Mouse (Mus musculus) lung, postnatal 0 days (tissue): ENCODE data around the gene Cst3. TPM values are rescaled to one million over a fixed set of nuclear protein-coding genes. Genes with fewer than 3 reads are reported as not detected.

Source experiments
- ATAC-seq: fragments of 200-750 bp; cut with Nextera tagmentation; 2 replicates; pipeline ENCODE4 v1.8.0; 2017; ENCODE audit warnings: moderate library complexity
- DNase-seq: peaks from one replicate; pipeline ENCODE4 v3.0.0-alpha.2; 2016; ENCODE audit warnings: low spot score
- H3K27ac ChIP-seq: fragments of 300-500 bp; sonication (generic); 2 replicates; pipeline ENCODE4 v1.5.1; 2014; ENCODE audit warnings: antibody characterized with exemption, mild to moderate bottlenecking, low read length, mixed read lengths
- H3K27me3 ChIP-seq: fragments of 300-500 bp; sonication (generic); replicated peaks from 2 replicates; pipeline ENCODE4 v1.6.1; 2014; ENCODE audit warnings: low read length, mixed read lengths; ENCODE audit not compliant: insufficient read depth
- H3K36me3 ChIP-seq: fragments of 300-500 bp; sonication (generic); 2 replicates; pipeline ENCODE4 v1.6.1; 2014; ENCODE audit warnings: low read length, mixed read lengths; ENCODE audit not compliant: insufficient read depth
- H3K4me1 ChIP-seq: fragments of 300-500 bp; sonication (generic); 2 replicates; pipeline ENCODE4 v1.6.1; 2014; ENCODE audit warnings: antibody characterized with exemption, low read depth, low read length, mixed read lengths; ENCODE audit not compliant: insufficient read depth
- H3K4me2 ChIP-seq: fragments of 300-500 bp; sonication (generic); replicated peaks from 2 replicates; pipeline ENCODE4 v1.6.1; 2014; ENCODE audit warnings: low read depth, mild to moderate bottlenecking, low read length, moderate library complexity, mixed read lengths
- H3K4me3 ChIP-seq: fragments of 300-500 bp; sonication (generic); 2 replicates; pipeline ENCODE4 v1.5.1; 2014; ENCODE audit warnings: low read depth, low read length
- H3K9ac ChIP-seq: fragments of 300-500 bp; sonication (generic); replicated peaks from 2 replicates; pipeline ENCODE4 v1.6.1; 2014; ENCODE audit warnings: low read depth, mild to moderate bottlenecking
- H3K9me3 ChIP-seq: fragments of 300-500 bp; sonication (generic); 2 replicates; pipeline ENCODE4 v1.6.1; 2016; ENCODE audit warnings: low read length, mixed read lengths
- CTCF ChIP-seq: IDR thresholded peaks from 2 replicates; pipeline ENCODE4 v1.5.1; 2016; ENCODE audit warnings: antibody characterized with exemption, mild to moderate bottlenecking
- EP300 ChIP-seq: IDR thresholded peaks from 2 replicates; pipeline ENCODE4 v1.6.1; 2016; ENCODE audit warnings: antibody characterized with exemption, mild to moderate bottlenecking, control low read depth
- WGBS: fragments of 180-500 bp; shearing (Covaris S2); extraction: QIAGEN DNeasy Blood & Tissue Kit; methylation state at CpG from one replicate; pipeline ENCODE4 v1.1.7; 2014; 5-methylcytosine and 5-hydroxymethylcytosine counted together
- polyA plus RNA-seq: library from polyadenylated mRNA; unstranded; fragments of >200 nt; fragmentation: Nextera tagmentation; extraction: Ambion mirVana; gene quantifications from 2 replicates; pipeline ENCODE4 v1.2.1, GENCODE M21; 2015

Gene Cst3
- polyA plus RNA-seq, 1 experiment from 2014 or later: 866 TPM

DNA sequence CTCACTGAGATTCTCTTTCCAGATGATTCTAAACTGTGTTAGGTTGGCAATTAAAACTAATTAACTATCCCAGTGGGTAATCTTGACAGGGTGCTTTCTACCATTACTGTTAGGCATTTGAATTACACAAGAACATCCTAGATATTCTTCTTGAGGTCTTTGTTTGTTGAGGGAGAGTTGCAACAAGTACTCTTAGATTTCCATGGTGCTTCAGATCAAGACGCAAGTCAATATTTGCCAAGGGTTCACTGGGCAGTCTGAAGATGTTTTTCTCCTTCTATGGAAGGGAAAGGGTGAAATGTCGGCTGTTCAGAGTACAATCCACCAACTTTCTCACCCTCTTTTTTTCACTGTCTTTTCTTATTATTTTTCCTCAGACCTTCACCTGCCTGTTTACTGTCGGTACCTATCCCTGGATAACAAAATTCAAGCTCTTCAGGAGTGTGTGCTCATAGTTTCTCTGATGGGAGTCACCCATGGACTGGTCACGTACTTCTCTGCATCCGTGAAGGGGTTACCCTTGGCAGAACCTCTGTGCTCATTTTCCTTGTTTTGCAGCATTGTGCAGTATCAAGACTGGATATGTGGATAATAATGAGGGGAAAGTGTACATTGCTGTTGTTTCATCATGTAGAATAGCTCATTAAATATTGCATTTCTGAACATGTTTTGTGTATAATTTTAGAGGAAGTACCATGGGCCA lies 37.3 kb downstream of the Cst3 start:
- 47% methylated on average over 5 of the region's 5 CpGs for WGBS
- H3K9ac ChIP-seq: no peak overlapping the region
- peak; percentile 88 for ATAC-seq

DNA sequence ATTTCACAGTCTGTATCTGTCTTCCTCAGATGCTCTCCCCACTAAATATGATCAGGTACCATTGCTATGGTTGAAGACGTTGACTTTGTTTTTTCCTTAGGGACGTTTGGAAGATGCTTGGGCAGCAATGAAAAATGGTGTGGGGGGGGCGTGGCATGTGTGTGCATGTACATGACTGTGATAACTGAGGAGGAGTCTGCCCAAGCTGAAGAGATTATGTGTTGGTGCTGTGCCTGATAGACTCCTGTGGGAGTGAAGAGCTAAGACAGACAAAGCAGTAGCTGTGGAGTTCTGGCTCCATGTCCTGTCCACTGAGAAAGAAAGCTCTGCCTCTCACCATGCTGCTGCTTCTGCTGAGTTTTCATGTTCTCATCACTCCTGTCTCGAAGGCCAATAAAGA lies 40.6 kb downstream of the Cst3 start, which contains the start of gene Cst9:
Gene Cst9 (plus strand): TSS at position 236 of the 400 bp plus-strand sequence.
- 53% methylated on average over 4 of the region's 4 CpGs for WGBS

More for the DNA sequence above, 37.3 kb downstream of the Cst3 start:
- no peaks in the 10 kb centered on the region; the same call in 1 of the 2 replicates for H3K4me1 ChIP-seq
- TF ChIP-seq EP300 (peak; percentile 77), CTCF (no peak)
- H3K9me3 ChIP-seq: no peaks in the 10 kb centered on the region
- H3K36me3 ChIP-seq: no peaks in the 10 kb centered on the region
- DNase-seq: peak; percentile 83
- H3K4me3 ChIP-seq: no peak overlapping the region
- no peaks in the 10 kb centered on the region for H3K27me3 ChIP-seq
- no peak overlapping the region for H3K4me2 ChIP-seq
- H3K27ac ChIP-seq: peak overlapping the region; percentile 57

DNA sequence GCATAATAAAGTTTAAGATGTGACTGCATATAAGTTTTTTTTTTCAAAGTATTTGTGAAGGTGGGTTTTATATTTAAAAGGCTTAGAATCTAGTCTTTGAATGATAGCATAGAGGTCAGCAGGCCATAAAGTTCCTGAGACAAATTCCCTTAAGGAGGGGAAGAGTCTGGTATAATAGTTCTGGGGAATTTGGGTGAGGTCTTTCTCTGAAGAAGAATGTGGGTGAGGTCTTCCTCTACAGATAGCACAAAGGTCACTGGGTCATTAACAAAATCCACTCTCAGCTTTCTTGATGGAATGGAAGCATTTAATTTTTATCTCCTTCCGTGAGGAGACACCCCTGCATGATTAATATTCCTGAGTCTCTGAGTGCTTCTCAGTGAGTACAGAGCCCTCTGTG lies 49.5 kb downstream of the Cst3 start:
- Histone ChIP-seq H3K27me3 (no peaks in the 10 kb centered on the region), H3K4me1 (no peaks in the 10 kb centered on the region), H3K27ac (no peak overlapping the region), H3K4me3 (no peak overlapping the region), H3K9me3 (no peaks in the 10 kb centered on the region), H3K36me3 (no peaks in the 10 kb centered on the region), H3K9ac (no peak overlapping the region), H3K4me2 (no peak overlapping the region)
- DNase-seq (no peak), ATAC-seq (no peak)
- TF ChIP-seq EP300: no peak
- 37% methylated on average over 1 of the region's 1 CpGs for WGBS

More for the DNA sequence above, 40.6 kb downstream of the Cst3 start, which contains the start of gene Cst9:
- Histone ChIP-seq H3K27me3 (no peaks in the 10 kb centered on the region), H3K4me2 (no peak within 1 kb of the TSS), H3K4me3 (no peak within 1 kb of the TSS), H3K9ac (no peak within 1 kb of the TSS), H3K36me3 (no peaks in the 10 kb centered on the region), H3K27ac (no peak within 1 kb of the TSS), H3K4me1 (no peaks in the 10 kb centered on the region; the same call in 1 of the 2 replicates), H3K9me3 (no peaks in the 10 kb centered on the region)
- DNase-seq: no peak
- no peak for TF ChIP-seq CTCF
- no peak for TF ChIP-seq EP300
- no peak for ATAC-seq

Other genes with a start within 250 kb of the Cst3 start
- gene Nxt1, start 203.1 kb downstream of the Cst3 start, polyA plus RNA-seq: 46.2 and 46.4 TPM in 2 replicates
- gene Gzf1, start 194.7 kb downstream of the Cst3 start, polyA plus RNA-seq: 21.3 and 23.7 TPM in 2 replicates
- 1.4 TPM in 2 replicates for gene Napb, start 143.2 kb downstream of the Cst3 start, polyA plus RNA-seq
- not detected in 2 replicates for gene Cstl1, start 125.3 kb downstream of the Cst3 start, polyA plus RNA-seq
- gene Cst11, start 104.2 kb downstream of the Cst3 start, polyA plus RNA-seq: not detected in 2 replicates
- not detected in 2 replicates for gene 8030411F24Rik, start 93.7 kb downstream of the Cst3 start, polyA plus RNA-seq
- not detected in 2 replicates for gene Cst12, start 86.3 kb downstream of the Cst3 start, polyA plus RNA-seq
- gene Cst8, start 76.9 kb downstream of the Cst3 start, polyA plus RNA-seq: 12.9 and 19.4 TPM in 2 replicates
- not detected in 2 replicates for gene Cst13, start 55.6 kb downstream of the Cst3 start, polyA plus RNA-seq
- gene Cst9, start 40.5 kb downstream of the Cst3 start, polyA plus RNA-seq: 1.5 and 2.5 TPM in 2 replicates
- gene 9230104L09Rik, start 10.7 kb downstream of the Cst3 start, polyA plus RNA-seq: 0.94 and 1.5 TPM in 2 replicates
- not detected in 2 replicates for gene Gm1330, start 127.6 kb upstream of the Cst3 start, polyA plus RNA-seq
- not detected in 2 replicates for gene Gm10750, start 141.5 kb upstream of the Cst3 start, polyA plus RNA-seq